Mouse (Mus musculus) embryo, embryonic 11 days (tissue): Measurements from ENCODE around the gene Chl1.
A peak's percentile ranks its signal among the peaks of the same experiment; 100 is the strongest.

Source experiments
- DNase-seq: peaks from one replicate; pipeline ENCODE4 v3.0.0-alpha.2; 2015

The Chl1 gene

GRCm38 (mm10) chr6:103674332-103674731, 163.9 kb downstream of the Chl1 start:
- no peak for DNase-seq

GRCm38 (mm10) chr6:103675145-103675544, 164.8 kb downstream of the Chl1 start:
- peak; percentile 4 for DNase-seq

GRCm38 (mm10) chr6:103676664-103677063, 166.3 kb downstream of the Chl1 start:
- peak; percentile 17 for DNase-seq

GRCm38 (mm10) chr6:103677072-103677471, 166.7 kb downstream of the Chl1 start:
- no peak for DNase-seq

- DNase-seq, result peak; percentile 82
Measured at GRCm38 (mm10) chr6:103682854-103683574, 172.6 kb downstream of the Chl1 start.

GRCm38 (mm10) chr6:103692511-103692910, 182.1 kb downstream of the Chl1 start:
- no peak for DNase-seq

GRCm38 (mm10) chr6:103697349-103698028, 187.1 kb downstream of the Chl1 start:
- peak; percentile 52 for DNase-seq

GRCm38 (mm10) chr6:103699482-103699881, 189.1 kb downstream of the Chl1 start:
- no peak for DNase-seq

- DNase-seq, result no peak
Measured at GRCm38 (mm10) chr6:103699895-103700294, 189.5 kb downstream of the Chl1 start.

GRCm38 (mm10) chr6:103700336-103700735, 189.9 kb downstream of the Chl1 start:
- no peak for DNase-seq

GRCm38 (mm10) chr6:103706366-103706765, 196.0 kb downstream of the Chl1 start:
- no peak for DNase-seq

GRCm38 (mm10) chr6:103739291-103739690, 228.9 kb downstream of the Chl1 start:
- DNase-seq, result peak; percentile 22

- DNase-seq, result peak; percentile 12
Measured at GRCm38 (mm10) chr6:103742784-103743183, 232.4 kb downstream of the Chl1 start.

GRCm38 (mm10) chr6:103746103-103746502, 235.7 kb downstream of the Chl1 start:
- DNase-seq, result peak; percentile 71

GRCm38 (mm10) chr6:103749122-103749773, 238.9 kb downstream of the Chl1 start:
- no peak for DNase-seq

GRCm38 (mm10) chr6:103753891-103754290, 243.5 kb downstream of the Chl1 start:
- DNase-seq, result peak; percentile 28

- no peak for DNase-seq
Measured at GRCm38 (mm10) chr6:103766830-103767229, 256.4 kb downstream of the Chl1 start.

GRCm38 (mm10) chr6:103781058-103781457, 270.7 kb downstream of the Chl1 start:
- DNase-seq, result no peak

- no peak for DNase-seq
Measured at GRCm38 (mm10) chr6:103791077-103791632, 280.8 kb downstream of the Chl1 start.

GRCm38 (mm10) chr6:103795241-103795640, 284.9 kb downstream of the Chl1 start:
- no peak for DNase-seq
